Mouse (Mus musculus): ENCODE measurements around the gene Kcne2. TPM values are rescaled to one million over a fixed set of nuclear protein-coding genes. Genes with fewer than 3 reads are reported as not detected.

The Kcne2 gene
- polyA plus RNA-seq (2015; fragmentation: Nextera tagmentation; extraction: Ambion mirVana): 11.5 and 23.2 TPM in 2 replicates

DNA sequence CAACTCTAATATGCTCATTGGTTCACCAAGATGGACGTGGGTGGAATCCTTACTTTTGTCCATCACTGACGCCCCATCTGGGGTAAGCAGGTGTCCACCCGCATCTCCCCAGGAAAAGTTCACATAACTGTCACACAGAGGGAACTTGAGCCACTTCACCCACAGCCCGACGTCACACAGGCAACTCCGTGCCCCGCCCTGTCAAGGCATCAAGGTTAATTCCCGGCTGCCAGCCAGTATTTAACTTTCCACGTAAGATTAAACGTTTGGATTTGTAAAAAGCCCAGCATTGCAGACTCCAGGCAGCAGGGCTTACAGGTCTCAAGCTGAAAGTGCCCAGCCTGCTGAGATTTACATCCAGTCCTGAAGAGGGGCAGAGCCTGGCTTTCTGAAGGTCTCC, at the start of gene Kcne2:
Gene Kcne2 (plus strand): TSS at position 289 of the 400 bp plus-strand sequence.
- 78% methylated on average over 10 of the region's 10 CpGs for WGBS

DNA sequence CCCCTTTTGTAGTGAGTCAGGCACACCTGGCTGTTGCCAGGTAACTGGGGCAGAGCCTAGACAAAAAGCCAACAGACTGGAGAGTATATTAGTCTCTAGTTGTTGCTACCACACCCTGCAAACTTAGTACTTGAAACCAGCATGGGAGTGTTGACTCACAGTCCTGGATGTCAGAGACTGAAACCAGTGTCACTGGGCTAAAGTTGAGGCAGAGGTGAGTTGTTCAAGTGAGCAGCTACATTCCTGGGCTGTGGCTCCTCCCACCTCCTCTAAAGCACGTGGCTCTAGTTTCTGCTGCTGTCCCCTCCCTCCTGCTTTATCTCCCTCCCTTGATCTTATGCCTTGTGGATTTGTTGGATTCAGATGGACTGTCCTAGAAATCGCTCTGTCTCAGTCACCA, 46.3 kb upstream of the Kcne2 start:
- ATAC-seq (replicated peaks): no peak
- no peak overlapping the region for H3K27ac ChIP-seq (replicated peaks)
- no peak overlapping the region for H3K9ac ChIP-seq (replicated peaks)
- 43% methylated on average over 2 of the region's 2 CpGs for WGBS
- no peaks in the 10 kb centered on the region for H3K27me3 ChIP-seq
- H3K4me3 ChIP-seq: no peak overlapping the region
- no peaks in the 10 kb centered on the region for H3K4me1 ChIP-seq
- no peaks in the 10 kb centered on the region for H3K36me3 ChIP-seq
- H3K4me2 ChIP-seq (replicated peaks): no peak overlapping the region
- no peaks in the 10 kb centered on the region for H3K9me3 ChIP-seq

More for the DNA sequence above, at the start of gene Kcne2:
- ATAC-seq (replicated peaks): no peak
- no peak within 1 kb of the TSS for H3K27ac ChIP-seq (replicated peaks)
- no peaks in the 10 kb centered on the region for H3K27me3 ChIP-seq
- H3K4me3 ChIP-seq: no peak within 1 kb of the TSS
- H3K4me1 ChIP-seq: peaks cover 3% of the 10 kb centered on the region; the same call in 1 of the 2 replicates
- H3K9me3 ChIP-seq: no peaks in the 10 kb centered on the region
- H3K36me3 ChIP-seq: no peaks in the 10 kb centered on the region
- no peak within 1 kb of the TSS for H3K9ac ChIP-seq (replicated peaks)
- no peak within 1 kb of the TSS for H3K4me2 ChIP-seq (replicated peaks)

DNA sequence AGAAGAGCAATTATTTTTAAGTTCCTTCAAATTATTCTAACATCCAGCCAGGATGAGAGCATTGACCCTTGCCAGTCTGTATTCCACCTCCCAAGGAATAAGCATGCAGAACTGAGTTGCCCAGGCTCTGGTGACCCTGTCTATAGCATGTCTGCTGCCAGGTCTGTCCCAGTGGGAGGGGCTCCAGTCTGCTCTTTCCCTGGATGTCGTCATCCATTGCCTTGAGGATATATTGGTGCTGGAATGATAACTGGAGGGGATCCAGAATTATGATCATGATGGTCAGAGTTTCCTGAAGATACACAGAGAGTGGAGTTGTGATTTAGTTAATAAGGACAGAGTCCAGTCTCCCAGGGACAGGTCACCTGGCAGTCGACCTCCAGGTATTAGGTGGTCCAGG, 45.2 kb upstream of the Kcne2 start:
- Histone ChIP-seq H3K9me3 (no peaks in the 10 kb centered on the region), H3K27ac (replicated peaks) (no peak overlapping the region), H3K4me1 (no peaks in the 10 kb centered on the region), H3K4me3 (no peak overlapping the region), H3K36me3 (no peaks in the 10 kb centered on the region), H3K27me3 (no peaks in the 10 kb centered on the region), H3K4me2 (replicated peaks) (no peak overlapping the region), H3K9ac (replicated peaks) (no peak overlapping the region)
- no peak for ATAC-seq (replicated peaks)
- WGBS: 66% methylated on average over 2 of the region's 2 CpGs

DNA sequence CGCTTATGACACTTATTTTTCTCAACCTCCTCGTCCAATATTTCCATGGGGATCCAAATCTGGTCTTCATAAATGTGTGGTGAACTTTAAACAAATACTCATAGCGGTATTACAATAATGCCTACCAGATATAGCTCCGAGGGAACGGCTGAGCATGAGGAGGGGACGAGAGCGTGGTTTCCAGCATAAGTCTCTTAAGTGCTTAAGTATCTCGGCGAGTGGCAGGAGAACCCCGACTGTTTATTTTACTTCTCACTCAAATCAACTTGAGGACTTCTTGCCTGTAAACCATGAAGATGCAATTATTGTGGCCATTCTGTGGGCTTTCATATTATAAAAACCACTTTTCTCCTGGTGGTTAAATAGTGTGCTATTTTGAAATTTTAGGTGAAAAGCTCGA, 44.5 kb upstream of the Kcne2 start:
- Histone ChIP-seq H3K27ac (replicated peaks) (no peak overlapping the region), H3K4me1 (no peaks in the 10 kb centered on the region), H3K4me3 (no peak overlapping the region), H3K27me3 (no peaks in the 10 kb centered on the region), H3K36me3 (no peaks in the 10 kb centered on the region), H3K9me3 (no peaks in the 10 kb centered on the region), H3K9ac (replicated peaks) (no peak overlapping the region), H3K4me2 (replicated peaks) (no peak overlapping the region)
- WGBS: 86% methylated on average over 11 of the region's 11 CpGs
- no peak for ATAC-seq (replicated peaks)

DNA sequence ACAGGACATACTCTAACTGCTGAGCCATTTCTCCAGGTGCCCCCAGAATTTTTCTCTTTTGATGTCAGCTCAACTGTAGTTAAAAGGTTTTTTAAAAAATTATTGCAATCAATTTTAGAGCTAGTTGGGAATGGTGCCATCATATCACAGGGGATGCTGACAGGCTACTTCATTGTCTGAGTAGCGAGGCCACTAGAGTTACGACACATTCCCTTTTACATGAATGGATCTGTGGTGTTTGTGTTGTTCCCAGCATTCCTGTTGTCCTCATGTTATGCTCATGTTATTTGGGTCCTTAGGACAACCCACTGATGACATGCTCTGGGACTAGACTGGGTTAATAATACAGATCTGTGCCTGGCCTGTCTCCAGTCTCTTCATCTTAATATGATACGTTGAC, 42.5 kb upstream of the Kcne2 start:
- Histone ChIP-seq H3K4me3 (no peak overlapping the region), H3K4me1 (no peaks in the 10 kb centered on the region), H3K4me2 (replicated peaks) (no peak overlapping the region), H3K27ac (replicated peaks) (no peak overlapping the region), H3K9me3 (no peaks in the 10 kb centered on the region), H3K27me3 (no peaks in the 10 kb centered on the region), H3K9ac (replicated peaks) (no peak overlapping the region), H3K36me3 (no peaks in the 10 kb centered on the region)
- no peak for ATAC-seq (replicated peaks)
- WGBS: 77% methylated on average over 3 of the region's 3 CpGs

DNA sequence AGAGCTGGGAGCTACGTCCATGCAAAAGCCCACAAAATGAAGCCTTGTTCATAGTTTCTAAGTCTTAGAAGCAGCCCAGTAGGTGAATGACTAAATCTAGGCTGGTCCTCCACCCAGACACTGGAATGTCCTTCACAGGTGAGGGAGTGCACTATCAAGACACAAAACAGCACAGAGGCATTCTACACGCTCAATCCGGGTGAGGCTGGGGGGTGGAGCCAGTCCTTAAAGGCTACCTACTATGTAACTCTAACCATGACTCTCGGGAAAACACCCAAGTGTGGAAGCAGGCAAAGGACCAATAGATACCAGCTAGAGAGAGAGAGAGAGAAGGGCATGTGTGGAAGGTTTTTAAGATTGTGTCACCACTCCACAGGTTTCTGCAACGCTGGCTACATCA, 41.7 kb upstream of the Kcne2 start:
- no peak for ATAC-seq (replicated peaks)
- Histone ChIP-seq H3K9ac (replicated peaks) (no peak overlapping the region), H3K27ac (replicated peaks) (no peak overlapping the region), H3K27me3 (no peaks in the 10 kb centered on the region), H3K4me1 (no peaks in the 10 kb centered on the region), H3K36me3 (no peaks in the 10 kb centered on the region), H3K9me3 (no peaks in the 10 kb centered on the region), H3K4me3 (no peak overlapping the region), H3K4me2 (replicated peaks) (no peak overlapping the region)
- 91% methylated on average over 5 of the region's 5 CpGs for WGBS

DNA sequence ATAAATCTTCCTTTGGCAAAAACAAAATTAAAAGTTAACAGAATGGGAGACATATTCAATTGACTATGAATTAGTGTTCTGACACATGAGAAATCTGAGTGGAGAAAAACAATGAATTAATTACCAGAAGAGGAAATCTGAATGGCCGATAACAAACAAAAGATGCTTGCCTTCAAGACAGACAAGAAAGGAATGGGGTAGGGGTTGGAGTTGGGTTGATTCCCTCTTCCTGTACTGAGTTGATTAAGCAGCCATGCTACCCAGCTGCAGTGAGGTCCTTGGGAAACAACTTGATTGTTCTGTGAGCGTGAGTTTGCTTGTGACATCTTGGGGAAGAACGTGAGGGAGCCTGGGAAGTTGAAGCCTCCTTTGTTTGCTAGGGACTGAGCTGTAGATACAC, 37.9 kb upstream of the Kcne2 start:
- ATAC-seq (replicated peaks): no peak
- H3K9ac ChIP-seq (replicated peaks): no peak overlapping the region
- no peak overlapping the region for H3K4me2 ChIP-seq (replicated peaks)
- 50% methylated on average over 3 of the region's 3 CpGs for WGBS
- no peaks in the 10 kb centered on the region for H3K27me3 ChIP-seq
- no peak overlapping the region for H3K4me3 ChIP-seq
- no peaks in the 10 kb centered on the region for H3K4me1 ChIP-seq
- no peaks in the 10 kb centered on the region for H3K9me3 ChIP-seq
- no peaks in the 10 kb centered on the region for H3K36me3 ChIP-seq
- no peak overlapping the region for H3K27ac ChIP-seq (replicated peaks)

DNA sequence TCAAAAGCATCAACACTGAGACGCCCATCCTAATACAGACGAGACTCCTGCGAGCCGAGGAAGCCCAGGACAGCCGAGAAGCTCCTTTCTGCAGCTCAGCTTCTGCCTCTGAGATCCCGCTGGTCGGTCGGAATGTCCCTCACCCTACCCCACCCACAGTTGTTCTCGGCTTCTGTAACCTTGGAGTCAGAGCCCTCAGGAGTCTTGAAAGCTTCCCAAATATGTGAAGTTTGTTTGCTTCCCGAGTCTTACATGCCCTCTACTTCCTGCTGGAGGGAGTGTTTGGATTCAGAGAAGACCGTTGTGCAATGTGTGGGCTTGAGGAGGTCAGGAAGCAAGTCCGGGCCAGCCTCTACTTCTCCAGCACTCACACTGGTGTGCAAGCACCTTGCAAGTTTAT, 24.3 kb upstream of the Kcne2 start:
- Histone ChIP-seq H3K4me2 (replicated peaks) (no peak overlapping the region), H3K27me3 (no peaks in the 10 kb centered on the region), H3K9me3 (no peaks in the 10 kb centered on the region), H3K36me3 (no peaks in the 10 kb centered on the region), H3K9ac (replicated peaks) (no peak overlapping the region), H3K4me3 (no peak overlapping the region), H3K27ac (replicated peaks) (no peak overlapping the region), H3K4me1 (no peaks in the 10 kb centered on the region)
- ATAC-seq (replicated peaks): no peak
- WGBS: 84% methylated on average over 12 of the region's 12 CpGs

DNA sequence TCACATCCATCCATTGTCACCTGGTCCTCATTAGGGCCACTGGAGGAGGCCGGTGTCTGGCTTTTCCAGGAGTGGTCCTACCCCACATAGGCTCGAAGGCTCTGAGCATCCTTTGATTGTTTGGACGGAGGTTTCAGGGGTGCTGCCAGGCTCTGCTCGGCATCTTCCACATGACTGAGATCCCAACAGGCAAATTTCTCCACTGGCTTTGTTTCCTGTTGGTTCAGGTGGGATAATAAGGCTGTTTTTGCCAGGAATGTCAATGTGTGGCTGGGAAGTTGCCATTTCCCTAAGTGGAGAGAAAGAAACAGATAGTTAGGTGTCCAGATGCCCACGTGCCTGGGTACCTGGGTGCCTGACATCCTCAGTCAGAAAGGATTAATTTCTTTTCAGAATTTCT, 17.7 kb upstream of the Kcne2 start:
- no peaks in the 10 kb centered on the region for H3K27me3 ChIP-seq
- H3K9me3 ChIP-seq: no peaks in the 10 kb centered on the region
- H3K4me3 ChIP-seq: no peak overlapping the region
- H3K4me1 ChIP-seq: no peaks in the 10 kb centered on the region
- no peaks in the 10 kb centered on the region for H3K36me3 ChIP-seq
- ATAC-seq (replicated peaks): no peak
- no peak overlapping the region for H3K9ac ChIP-seq (replicated peaks)
- WGBS: 82% methylated on average over 5 of the region's 5 CpGs
- no peak overlapping the region for H3K27ac ChIP-seq (replicated peaks)
- H3K4me2 ChIP-seq (replicated peaks): no peak overlapping the region

DNA sequence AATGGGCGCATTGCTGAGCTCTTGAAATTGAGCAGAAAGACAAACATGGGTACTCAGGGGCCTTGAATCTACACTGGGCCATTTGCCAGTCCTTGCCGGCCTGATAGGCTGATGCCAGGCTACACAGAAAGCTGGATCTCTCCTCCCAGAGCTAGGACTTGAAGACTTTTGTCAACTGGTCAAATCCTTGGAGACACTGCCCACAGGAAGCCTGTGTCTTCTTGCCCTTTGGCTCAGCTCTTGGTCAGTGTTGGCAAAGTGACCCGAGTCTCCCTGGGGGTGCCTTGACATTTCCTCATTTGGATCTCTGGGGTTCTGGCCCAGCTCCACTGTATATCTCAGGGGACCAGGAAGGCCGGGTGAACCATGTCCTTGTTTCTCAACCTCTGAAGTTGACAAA, 16.7 kb upstream of the Kcne2 start:
- Histone ChIP-seq H3K36me3 (no peaks in the 10 kb centered on the region), H3K9ac (replicated peaks) (no peak overlapping the region), H3K27me3 (no peaks in the 10 kb centered on the region), H3K4me3 (no peak overlapping the region), H3K27ac (replicated peaks) (no peak overlapping the region), H3K4me1 (no peaks in the 10 kb centered on the region), H3K4me2 (replicated peaks) (no peak overlapping the region), H3K9me3 (no peaks in the 10 kb centered on the region)
- no peak for ATAC-seq (replicated peaks)
- whole genome bisulfite sequencing: 85% methylated on average over 4 of the region's 4 CpGs

DNA sequence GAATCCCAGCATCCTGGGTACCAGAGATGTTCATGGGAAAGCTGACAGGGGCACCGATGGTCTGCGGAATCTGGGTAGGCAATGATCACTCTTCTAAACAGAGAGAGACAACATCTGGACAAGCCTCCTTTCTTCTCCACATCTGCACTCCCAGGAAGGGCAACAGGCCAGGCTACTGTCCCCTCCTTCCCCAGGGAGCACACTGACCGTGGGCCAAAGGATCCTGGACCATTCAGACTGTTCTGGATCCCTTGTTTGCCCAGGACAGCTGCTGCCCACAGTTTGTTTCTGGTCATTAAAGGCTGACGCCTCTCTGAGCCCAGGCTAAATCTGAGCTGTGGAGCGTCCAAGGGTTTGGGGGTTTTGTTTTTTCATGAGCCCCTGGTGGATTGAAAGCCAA, 9.5 kb upstream of the Kcne2 start:
- Histone ChIP-seq H3K9me3 (no peaks in the 10 kb centered on the region), H3K4me3 (no peak overlapping the region), H3K27me3 (no peaks in the 10 kb centered on the region), H3K4me2 (replicated peaks) (no peak overlapping the region), H3K9ac (replicated peaks) (no peak overlapping the region), H3K36me3 (no peaks in the 10 kb centered on the region), H3K27ac (replicated peaks) (no peak overlapping the region), H3K4me1 (no peaks in the 10 kb centered on the region)
- WGBS: 77% methylated on average over 5 of the region's 5 CpGs
- no peak for ATAC-seq (replicated peaks)

DNA sequence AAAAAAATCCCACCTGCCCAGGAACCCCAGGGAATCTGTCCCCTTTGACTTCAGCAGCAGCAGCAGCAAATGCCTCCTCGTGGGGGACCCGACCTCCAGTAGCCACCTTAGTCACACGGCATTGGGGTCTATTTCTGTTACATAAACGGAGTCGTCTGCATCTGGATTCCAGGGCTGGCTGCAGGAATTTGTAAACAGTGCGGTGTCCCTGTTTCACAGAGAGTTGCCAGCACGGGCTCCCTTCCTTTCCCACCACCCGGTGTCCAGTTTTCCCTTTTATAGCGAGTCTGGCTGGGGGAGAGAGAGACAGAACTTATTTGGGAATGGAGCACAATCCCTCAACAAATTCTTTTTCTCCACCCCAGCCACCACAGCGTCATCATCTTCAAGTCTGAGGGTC, 7.1 kb upstream of the Kcne2 start:
- no peak overlapping the region for H3K4me3 ChIP-seq
- no peaks in the 10 kb centered on the region for H3K36me3 ChIP-seq
- H3K27ac ChIP-seq (replicated peaks): no peak overlapping the region
- no peaks in the 10 kb centered on the region for H3K9me3 ChIP-seq
- no peaks in the 10 kb centered on the region for H3K27me3 ChIP-seq
- 68% methylated on average over 10 of the region's 10 CpGs for WGBS
- H3K4me1 ChIP-seq: no peaks in the 10 kb centered on the region
- ATAC-seq (replicated peaks): no peak
- no peak overlapping the region for H3K4me2 ChIP-seq (replicated peaks)
- H3K9ac ChIP-seq (replicated peaks): no peak overlapping the region

DNA sequence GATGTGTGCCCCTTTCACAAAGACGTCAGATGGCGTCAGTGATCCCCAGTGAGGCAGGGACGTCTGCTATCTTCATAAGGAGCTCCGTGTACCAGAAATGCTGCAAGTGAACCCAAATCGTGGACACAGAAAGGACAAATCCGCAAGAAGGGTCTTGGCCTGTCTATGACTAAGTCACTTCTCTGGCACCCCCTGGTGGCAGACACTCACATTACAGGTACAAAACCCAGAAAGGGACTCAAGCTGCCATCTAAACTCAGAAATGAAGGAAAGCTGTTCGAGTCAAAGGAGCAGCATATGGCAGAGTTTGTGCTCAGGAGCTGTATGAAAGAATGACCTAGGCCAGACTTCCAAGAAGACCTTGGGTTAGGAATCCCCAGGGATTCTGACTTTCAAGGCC, 5.6 kb upstream of the Kcne2 start:
- WGBS: 7% methylated on average over 7 of the region's 7 CpGs
- Histone ChIP-seq H3K4me1 (no peaks in the 10 kb centered on the region), H3K27me3 (no peaks in the 10 kb centered on the region), H3K36me3 (no peaks in the 10 kb centered on the region), H3K9me3 (no peaks in the 10 kb centered on the region), H3K27ac (replicated peaks) (no peak overlapping the region), H3K4me3 (no peak overlapping the region), H3K9ac (replicated peaks) (no peak overlapping the region), H3K4me2 (replicated peaks) (no peak overlapping the region)
- ATAC-seq (replicated peaks): 0 out of 2 replicates have a peak, but pooled peaks have one; percentile 23

Data from forebrain, embryonic 15.5 days (tissue).